Comparison of ENCODE assay signal across 15 mouse cellular contexts in genomic region chr4:54954455-54954854, GRCm38 (mm10). TPM values are rescaled to one million over a fixed set of nuclear protein-coding genes. Genes with fewer than 3 reads are reported as not detected.
DNase-seq lines count a peak whose midpoint lies in the region; ATAC-seq and TF ChIP-seq lines count a peak whose summit lies in the region.
"Had no signal": no experiment of that assay in that cellular context is flagged by ENCODE, and none has a peak within 500 bp of the region (broad histone marks: within the 10 kb centered on the region; RNA-seq: fewer than 3 reads in every experiment).

No protein-coding gene starts in this region.

- DNase-seq in adrenal gland, postnatal 14 days: peak; percentile 36
- DNase-seq in adrenal gland, postnatal 36 days: no peak
- peak; percentile 43 for DNase-seq in hindbrain, postnatal 0 days (ENCODE audit: low spot score)
- DNase-seq in hindbrain, embryonic 10.5 days (ENCODE audit: low spot score): no peak
- no peak for DNase-seq in lung, postnatal 25 days (ENCODE audit: low spot score)
- DNase-seq in yolk sac, embryonic 10.5 days (ENCODE audit: low spot score): no peak
- DNase-seq in cerebellum, postnatal 10 days: no peak
- DNase-seq: cerebellum, adult 18-20 months; liver, postnatal 0 days; right cerebral cortex, adult 18-20 months had no signal

- no peak for ATAC-seq in hindbrain, postnatal 0 days
- ATAC-seq in lung, embryonic 15.5 days (ENCODE audit: borderline replicate concordance, extremely low read depth, low FRiP score, low TSS enrichment): peak; percentile 58; the same call in 1 of the 2 replicates

- TF ChIP-seq CTCF in hindbrain, postnatal 0 days (IDR thresholded peaks at IDR 0.05; ENCODE audit: low read depth): no peak

- no peak overlapping the region for H3K27ac ChIP-seq in hindbrain, postnatal 0 days
- no peak overlapping the region for H3K27ac ChIP-seq in hindbrain, embryonic 10.5 days
- H3K27ac ChIP-seq in lung, embryonic 15.5 days: peak overlapping the region; percentile 71
- H3K27ac ChIP-seq: hindbrain, embryonic 12.5 days; midbrain, embryonic 10.5 days had no signal

- H3K36me3 ChIP-seq in hindbrain, postnatal 0 days (ENCODE audit: insufficient read depth, low read length): no peaks in the 10 kb centered on the region
- peaks cover 67% of the 10 kb centered on the region for H3K36me3 ChIP-seq in hindbrain, embryonic 10.5 days
- no peaks in the 10 kb centered on the region for H3K36me3 ChIP-seq in lung, embryonic 15.5 days

- H3K9me3 ChIP-seq in hindbrain, postnatal 0 days (ENCODE audit: low read length): no peaks in the 10 kb centered on the region
- no peaks in the 10 kb centered on the region for H3K9me3 ChIP-seq in hindbrain, embryonic 10.5 days
- H3K9me3 ChIP-seq in lung, embryonic 15.5 days: no peaks in the 10 kb centered on the region
- H3K9me3 ChIP-seq: heart, embryonic 12.5 days; hindbrain, embryonic 12.5 days; midbrain, embryonic 10.5 days had no signal

- H3K4me1 ChIP-seq in hindbrain, postnatal 0 days (ENCODE audit: insufficient read depth, low read length): peaks cover 32% of the 10 kb centered on the region
- H3K4me1 ChIP-seq in hindbrain, embryonic 10.5 days (replicated peaks): peaks cover 26% of the 10 kb centered on the region
- H3K4me1 ChIP-seq in lung, embryonic 15.5 days: peaks cover 43% of the 10 kb centered on the region

- H3K4me2 ChIP-seq in hindbrain, postnatal 0 days (ENCODE audit: low read depth, low read length): no peak overlapping the region
- peak overlapping the region; percentile 26; the same call in 1 of the 2 replicates for H3K4me2 ChIP-seq in lung, embryonic 15.5 days
- H3K4me2 ChIP-seq: heart, embryonic 12.5 days; hindbrain, embryonic 12.5 days had no signal

- H3K9ac ChIP-seq in hindbrain, postnatal 0 days (replicated peaks; ENCODE audit: low read length): no peak overlapping the region
- no peak overlapping the region for H3K9ac ChIP-seq in lung, embryonic 15.5 days
- H3K9ac ChIP-seq: heart, embryonic 12.5 days; hindbrain, embryonic 12.5 days; liver, postnatal 0 days had no signal

- H3K27me3 ChIP-seq in hindbrain, postnatal 0 days (ENCODE audit: insufficient read depth, low read length): no peaks in the 10 kb centered on the region
- no peaks in the 10 kb centered on the region for H3K27me3 ChIP-seq in hindbrain, embryonic 10.5 days (ENCODE audit: insufficient read depth, poor library complexity, severe bottlenecking)
- no peaks in the 10 kb centered on the region for H3K27me3 ChIP-seq in lung, embryonic 15.5 days
- H3K27me3 ChIP-seq: CH12.LX; heart, embryonic 12.5 days; hindbrain, embryonic 12.5 days had no signal

- H3K4me3 ChIP-seq in hindbrain, postnatal 0 days (ENCODE audit: low read length): no peak overlapping the region
- H3K4me3 ChIP-seq in hindbrain, embryonic 10.5 days: no peak overlapping the region
- H3K4me3 ChIP-seq in lung, embryonic 15.5 days: no peak overlapping the region
- H3K4me3 ChIP-seq: heart, embryonic 12.5 days; hindbrain, embryonic 12.5 days; midbrain, embryonic 10.5 days had no signal

- WGBS in hindbrain, postnatal 0 days: 54% methylated on average over 3 of the region's 3 CpGs
- 91% methylated on average over 3 of the region's 3 CpGs for WGBS in hindbrain, embryonic 10.5 days
- WGBS in lung, embryonic 15.5 days: 36% methylated on average over 3 of the region's 3 CpGs

RNA-seq across cellular contexts. Expression of gene Zfp462, which starts 9.6 kb away (rescaled TPM):
- total RNA-seq in adrenal gland, postnatal 14 days (2021): 46.8 and 48.8 TPM in 2 replicates
- 10 to 100 TPM; 39.9 to 61.7 TPM for total RNA-seq in adrenal gland, postnatal 36 days (2021)
- 39.4 and 76.7 TPM in 2 replicates for total RNA-seq in hindbrain, postnatal 0 days (2014; rRNA removed)
- polyA plus RNA-seq in hindbrain, postnatal 0 days (2015; fragmentation: Nextera tagmentation; extraction: Ambion mirVana): 5.5 and 6.5 TPM in 2 replicates
- 12.8 and 14.2 TPM in 2 replicates for polyA plus RNA-seq in hindbrain, embryonic 10.5 days (2016; fragmentation: Nextera tagmentation; extraction: Ambion mirVana)
- polyA plus RNA-seq in lung, embryonic 15.5 days (2015; fragmentation: Nextera tagmentation; extraction: Ambion mirVana): 3.6 and 4.8 TPM in 2 replicates
- total RNA-seq: CH12.LX had no signal

Comparison
In these comparisons a context has a peak if more than half of its experiments do, and no peak if none do; other contexts are left out.
1. DNase-seq: peak in adrenal gland, postnatal 14 days (single experiment) and hindbrain, postnatal 0 days (single experiment); none in adrenal gland, postnatal 36 days (0 of 2), hindbrain, embryonic 10.5 days (single experiment), lung, postnatal 25 days (single experiment), yolk sac, embryonic 10.5 days (single experiment) and cerebellum, postnatal 10 days (0 of 2).